Mouse (Mus musculus): ENCODE measurements around the gene D430041D05Rik.
"Not testable (repeated sequence)": the region's sequence is repeated elsewhere in the genome, so short reads cannot be mapped to it uniquely, and the experiment has no call there.

GRCm38 (mm10) chr2:104113563-104113962, 297.2 kb downstream of the D430041D05Rik start:
- TF ChIP-seq CTCF (conservative IDR thresholded peaks at IDR 0.05; ENCODE audit: low read length); NANOG (IDR thresholded peaks at IDR 0.05; ENCODE audit: borderline replicate concordance, low read length): not testable (repeated sequence)
